Mouse (Mus musculus): ENCODE measurements around the gene Ppp2r5c. TPM values are rescaled to one million over a fixed set of nuclear protein-coding genes. Genes with fewer than 3 reads are reported as not detected.

Gene Ppp2r5c
- polyA plus RNA-seq, 1 experiment from 2014 or later, result 138 TPM

- no peak overlapping the region for H3K4me2 ChIP-seq (ENCODE audit: low read length)
- H3K9ac ChIP-seq (ENCODE audit: low read length), result no peak overlapping the region
- ATAC-seq (ENCODE audit: insufficient number of reproducible peaks, insufficient read depth, low FRiP score, low read depth), result no peak
- H3K4me1 ChIP-seq (ENCODE audit: control insufficient read depth in 2 of 2, insufficient read depth in 2 of 2, low read length in 2 of 2), result no peaks in the 10 kb centered on the region
- 73% methylated on average over 10 of the region's 10 CpGs for WGBS
- no peaks in the 10 kb centered on the region for H3K9me3 ChIP-seq (ENCODE audit: control insufficient read depth, low read length)
- H3K27ac ChIP-seq (replicated peaks in 1 of 2; ENCODE audit: control insufficient read depth in 1 of 2, insufficient read depth in 1 of 2, low read depth in 2 of 2, low read length in 2 of 2), result no peak overlapping the region
- no peak overlapping the region for H3K4me3 ChIP-seq (ENCODE audit: control insufficient read depth in 1 of 2, insufficient read depth in 1 of 2, low read depth in 1 of 2, low read length in 2 of 2)
- H3K36me3 ChIP-seq (ENCODE audit: control insufficient read depth, insufficient read depth, low read length), result no peaks in the 10 kb centered on the region
- H3K27me3 ChIP-seq (ENCODE audit: control insufficient read depth, insufficient read depth, low read length), result no peaks in the 10 kb centered on the region; the same call in 1 of the 2 replicates
These were observed 16.9 kb upstream of the Ppp2r5c start for GRCm38 (mm10) chr12:110429990-110430389.

GRCm38 (mm10) chr12:110431805-110432204 is 15.1 kb upstream of the Ppp2r5c start:
- 22% methylated on average over 7 of the region's 7 CpGs for WGBS
- Histone ChIP-seq H3K36me3 (ENCODE audit: control insufficient read depth, insufficient read depth, low read length) (no peaks in the 10 kb centered on the region), H3K9me3 (ENCODE audit: control insufficient read depth, low read length) (no peaks in the 10 kb centered on the region), H3K4me1 (ENCODE audit: control insufficient read depth in 2 of 2, insufficient read depth in 2 of 2, low read length in 2 of 2) (no peaks in the 10 kb centered on the region), H3K9ac (ENCODE audit: low read length) (no peak overlapping the region), H3K4me2 (ENCODE audit: low read length) (no peak overlapping the region), H3K27me3 (ENCODE audit: control insufficient read depth, insufficient read depth, low read length) (no peaks in the 10 kb centered on the region; the same call in 1 of the 2 replicates), H3K27ac (replicated peaks in 1 of 2; ENCODE audit: control insufficient read depth in 1 of 2, insufficient read depth in 1 of 2, low read depth in 2 of 2, low read length in 2 of 2) (no peak overlapping the region), H3K4me3 (ENCODE audit: control insufficient read depth in 1 of 2, insufficient read depth in 1 of 2, low read depth in 1 of 2, low read length in 2 of 2) (no peak overlapping the region)
- ATAC-seq (ENCODE audit: insufficient number of reproducible peaks, insufficient read depth, low FRiP score, low read depth), result 0 out of 2 replicates have a peak, but pooled peaks have one; percentile 12

GRCm38 (mm10) chr12:110436638-110437366 is 10.1 kb upstream of the Ppp2r5c start:
- H3K4me1 ChIP-seq (ENCODE audit: control insufficient read depth in 2 of 2, insufficient read depth in 2 of 2, low read length in 2 of 2), result no peaks in the 10 kb centered on the region
- H3K36me3 ChIP-seq (ENCODE audit: control insufficient read depth, insufficient read depth, low read length), result no peaks in the 10 kb centered on the region
- peaks cover 3% of the 10 kb centered on the region for H3K9me3 ChIP-seq (ENCODE audit: control insufficient read depth, low read length)
- H3K27ac ChIP-seq (replicated peaks in 1 of 2; ENCODE audit: control insufficient read depth in 1 of 2, insufficient read depth in 1 of 2, low read depth in 2 of 2, low read length in 2 of 2), result no peak overlapping the region
- no peaks in the 10 kb centered on the region; the same call in 1 of the 2 replicates for H3K27me3 ChIP-seq (ENCODE audit: control insufficient read depth, insufficient read depth, low read length)
- WGBS, result 53% methylated on average over 9 of the region's 9 CpGs
- no peak for ATAC-seq (ENCODE audit: insufficient number of reproducible peaks, insufficient read depth, low FRiP score, low read depth)
- H3K4me2 ChIP-seq (ENCODE audit: low read length), result no peak overlapping the region
- H3K4me3 ChIP-seq (ENCODE audit: control insufficient read depth in 1 of 2, insufficient read depth in 1 of 2, low read depth in 1 of 2, low read length in 2 of 2), result no peak overlapping the region
- no peak overlapping the region for H3K9ac ChIP-seq (ENCODE audit: low read length)

GRCm38 (mm10) chr12:110437367-110437703 is 9.6 kb upstream of the Ppp2r5c start:
- 73% methylated on average over 7 of the region's 7 CpGs for WGBS
- H3K27ac ChIP-seq (replicated peaks in 1 of 2; ENCODE audit: control insufficient read depth in 1 of 2, insufficient read depth in 1 of 2, low read depth in 2 of 2, low read length in 2 of 2), result no peak overlapping the region
- H3K4me2 ChIP-seq (ENCODE audit: low read length), result no peak overlapping the region
- no peak overlapping the region for H3K9ac ChIP-seq (ENCODE audit: low read length)
- H3K9me3 ChIP-seq (ENCODE audit: control insufficient read depth, low read length), result peaks cover 3% of the 10 kb centered on the region
- no peaks in the 10 kb centered on the region for H3K36me3 ChIP-seq (ENCODE audit: control insufficient read depth, insufficient read depth, low read length)
- H3K4me1 ChIP-seq (ENCODE audit: control insufficient read depth in 2 of 2, insufficient read depth in 2 of 2, low read length in 2 of 2), result no peaks in the 10 kb centered on the region
- H3K27me3 ChIP-seq (ENCODE audit: control insufficient read depth, insufficient read depth, low read length), result no peaks in the 10 kb centered on the region; the same call in 1 of the 2 replicates
- no peak for ATAC-seq (ENCODE audit: insufficient number of reproducible peaks, insufficient read depth, low FRiP score, low read depth)
- no peak overlapping the region for H3K4me3 ChIP-seq (ENCODE audit: control insufficient read depth in 1 of 2, insufficient read depth in 1 of 2, low read depth in 1 of 2, low read length in 2 of 2)

- Histone ChIP-seq H3K9ac (ENCODE audit: low read length) (no peak overlapping the region), H3K4me1 (ENCODE audit: control insufficient read depth in 2 of 2, insufficient read depth in 2 of 2, low read length in 2 of 2) (no peaks in the 10 kb centered on the region), H3K36me3 (ENCODE audit: control insufficient read depth, insufficient read depth, low read length) (no peaks in the 10 kb centered on the region), H3K27ac (replicated peaks in 1 of 2; ENCODE audit: control insufficient read depth in 1 of 2, insufficient read depth in 1 of 2, low read depth in 2 of 2, low read length in 2 of 2) (no peak overlapping the region), H3K4me3 (ENCODE audit: control insufficient read depth in 1 of 2, insufficient read depth in 1 of 2, low read depth in 1 of 2, low read length in 2 of 2) (no peak overlapping the region), H3K4me2 (ENCODE audit: low read length) (no peak overlapping the region), H3K27me3 (ENCODE audit: control insufficient read depth, insufficient read depth, low read length) (peaks cover 4% of the 10 kb centered on the region; the same call in 1 of the 2 replicates), H3K9me3 (ENCODE audit: control insufficient read depth, low read length) (peaks cover 3% of the 10 kb centered on the region)
- no peak for ATAC-seq (ENCODE audit: insufficient number of reproducible peaks, insufficient read depth, low FRiP score, low read depth)
- 41% methylated on average over 5 of the region's 5 CpGs for WGBS
These were observed 8.4 kb upstream of the Ppp2r5c start for GRCm38 (mm10) chr12:110438367-110438973.

- H3K27me3 ChIP-seq (ENCODE audit: control insufficient read depth, insufficient read depth, low read length), result 0 out of 2 replicates have a peak, but pooled peaks cover 4% of the 10 kb centered on the region
These were observed 4.7 kb upstream of the Ppp2r5c start for GRCm38 (mm10) chr12:110442238-110442637.

GRCm38 (mm10) chr12:110444530-110444929 is 2.4 kb upstream of the Ppp2r5c start:
- H3K9me3 ChIP-seq (ENCODE audit: control insufficient read depth, low read length), result peaks cover 3% of the 10 kb centered on the region
- H3K27ac ChIP-seq (replicated peaks in 1 of 2; ENCODE audit: control insufficient read depth in 1 of 2, insufficient read depth in 1 of 2, low read depth in 2 of 2, low read length in 2 of 2), result no peak overlapping the region
- H3K4me1 ChIP-seq (ENCODE audit: control insufficient read depth in 2 of 2, insufficient read depth in 2 of 2, low read length in 2 of 2), result peaks cover 2 to 8% of the 10 kb centered on the region in 2 experiments; a peak in 2 of 4 replicates
- ATAC-seq (ENCODE audit: insufficient number of reproducible peaks, insufficient read depth, low FRiP score, low read depth), result no peak
- H3K36me3 ChIP-seq (ENCODE audit: control insufficient read depth, insufficient read depth, low read length), result peaks cover 2% of the 10 kb centered on the region; the same call in 1 of the 2 replicates
- H3K27me3 ChIP-seq (ENCODE audit: control insufficient read depth, insufficient read depth, low read length), result 0 out of 2 replicates have a peak, but pooled peaks cover 4% of the 10 kb centered on the region
- H3K9ac ChIP-seq (ENCODE audit: low read length), result no peak overlapping the region
- H3K4me2 ChIP-seq (ENCODE audit: low read length), result no peak overlapping the region
- WGBS, result 63% methylated on average over 5 of the region's 5 CpGs
- no peak overlapping the region for H3K4me3 ChIP-seq (ENCODE audit: control insufficient read depth in 1 of 2, insufficient read depth in 1 of 2, low read depth in 1 of 2, low read length in 2 of 2)

More at GRCm38 (mm10) chr12:110442238-110442637, 4.7 kb upstream of the Ppp2r5c start:
- Histone ChIP-seq H3K4me1 (ENCODE audit: control insufficient read depth in 2 of 2, insufficient read depth in 2 of 2, low read length in 2 of 2) (peaks cover 2 to 4% of the 10 kb centered on the region in 2 experiments; a peak in 2 of 4 replicates), H3K4me3 (ENCODE audit: control insufficient read depth in 1 of 2, insufficient read depth in 1 of 2, low read depth in 1 of 2, low read length in 2 of 2) (no peak overlapping the region), H3K9me3 (ENCODE audit: control insufficient read depth, low read length) (peaks cover 3% of the 10 kb centered on the region), H3K4me2 (ENCODE audit: low read length) (no peak overlapping the region), H3K27ac (replicated peaks in 1 of 2; ENCODE audit: control insufficient read depth in 1 of 2, insufficient read depth in 1 of 2, low read depth in 2 of 2, low read length in 2 of 2) (no peak overlapping the region), H3K9ac (ENCODE audit: low read length) (no peak overlapping the region), H3K36me3 (ENCODE audit: control insufficient read depth, insufficient read depth, low read length) (no peaks in the 10 kb centered on the region)
- 89% methylated on average over 2 of the region's 2 CpGs for WGBS
- no peak for ATAC-seq (ENCODE audit: insufficient number of reproducible peaks, insufficient read depth, low FRiP score, low read depth)

All from heart, embryonic 14.5 days (tissue).